Mouse (Mus musculus): Measurements from ENCODE around the gene Cdh18. TPM values are rescaled to one million over a fixed set of nuclear protein-coding genes. Genes with fewer than 3 reads are reported as not detected.
"Not testable (repeated sequence)": the region's sequence is repeated elsewhere in the genome, so short reads cannot be mapped to it uniquely, and the experiment has no call there.

Cdh18 gene
- polyA plus RNA-seq, 1 experiment: not detected

- TF ChIP-seq CTCF (IDR thresholded peaks at IDR 0.05; ENCODE audit: control insufficient read depth, insufficient read depth, low read length): no peak
- TF ChIP-seq POLR2A (IDR thresholded peaks at IDR 0.05; ENCODE audit: borderline replicate concordance, control insufficient read depth, low read depth, low read length): no peak
- WGBS: 62% methylated on average over 4 of the region's 4 CpGs
- H3K4me1 ChIP-seq (ENCODE audit: control insufficient read depth, insufficient read depth, low read length): no peaks in the 10 kb centered on the region
- H3K27ac ChIP-seq (ENCODE audit: control insufficient read depth, insufficient read depth, low read depth, low read length, poor library complexity): no peak overlapping the region
- no peak overlapping the region for H3K4me3 ChIP-seq (replicated peaks; ENCODE audit: control insufficient read depth, low read depth, low read length)
Observed at GRCm38 (mm10) chr15:23046127-23046785, 497.4 kb downstream of the Cdh18 start.

DNA sequence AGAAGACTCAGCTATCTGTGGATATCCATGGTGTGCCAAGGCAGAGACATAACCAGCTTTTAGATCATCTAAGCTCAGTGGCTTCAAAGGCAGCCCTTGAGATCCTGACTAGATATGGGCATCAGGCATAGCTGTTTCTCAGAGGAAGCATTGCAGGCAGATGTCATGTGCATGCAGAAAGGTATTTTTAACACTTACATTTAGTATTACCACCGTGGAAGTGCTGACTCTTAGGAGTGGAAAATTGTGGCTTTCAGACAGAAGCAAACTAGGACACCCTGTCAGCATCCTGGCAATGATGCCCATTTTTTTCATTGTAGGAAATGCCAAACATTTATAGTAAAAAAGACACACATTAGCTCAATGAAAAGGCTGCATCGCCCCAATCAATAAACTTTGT, 503.2 kb downstream of the Cdh18 start:
- no peak for TF ChIP-seq CTCF (IDR thresholded peaks at IDR 0.05; ENCODE audit: control insufficient read depth, insufficient read depth, low read length)
- TF ChIP-seq POLR2A (IDR thresholded peaks at IDR 0.05; ENCODE audit: borderline replicate concordance, control insufficient read depth, low read depth, low read length): no peak

DNA sequence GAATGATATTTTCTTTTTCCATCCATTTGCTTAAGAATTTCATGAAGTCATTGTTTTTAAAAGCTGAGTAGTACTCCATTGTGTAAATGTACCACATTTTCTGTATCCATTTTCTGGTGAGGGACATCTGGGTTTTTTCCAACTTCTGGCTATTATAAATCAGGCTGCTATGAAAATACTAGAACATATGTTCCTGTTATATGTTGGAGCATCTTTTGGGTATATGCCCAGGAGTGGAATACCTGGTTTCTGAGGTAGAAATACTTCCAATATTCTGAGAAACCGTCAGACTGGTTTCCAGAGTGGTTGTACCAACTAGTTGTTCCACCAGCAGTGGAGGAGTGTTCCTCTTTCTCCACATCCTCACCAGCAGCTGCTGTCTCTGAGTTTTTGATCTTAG, 536.5 kb downstream of the Cdh18 start:
- 72% methylated on average over 1 of the region's 1 CpGs for WGBS
- H3K27ac ChIP-seq (ENCODE audit: control insufficient read depth, insufficient read depth, low read depth, low read length, poor library complexity); H3K4me3 ChIP-seq (replicated peaks; ENCODE audit: control insufficient read depth, low read depth, low read length); H3K4me1 ChIP-seq (ENCODE audit: control insufficient read depth, insufficient read depth, low read length): not testable (repeated sequence)

More for the DNA sequence above, 503.2 kb downstream of the Cdh18 start:
- 65% methylated on average over 2 of the region's 2 CpGs for WGBS
- no peak overlapping the region for H3K27ac ChIP-seq (ENCODE audit: control insufficient read depth, insufficient read depth, low read depth, low read length, poor library complexity)
- no peak overlapping the region for H3K4me3 ChIP-seq (replicated peaks; ENCODE audit: control insufficient read depth, low read depth, low read length)
- no peaks in the 10 kb centered on the region for H3K4me1 ChIP-seq (ENCODE audit: control insufficient read depth, insufficient read depth, low read length)

DNA sequence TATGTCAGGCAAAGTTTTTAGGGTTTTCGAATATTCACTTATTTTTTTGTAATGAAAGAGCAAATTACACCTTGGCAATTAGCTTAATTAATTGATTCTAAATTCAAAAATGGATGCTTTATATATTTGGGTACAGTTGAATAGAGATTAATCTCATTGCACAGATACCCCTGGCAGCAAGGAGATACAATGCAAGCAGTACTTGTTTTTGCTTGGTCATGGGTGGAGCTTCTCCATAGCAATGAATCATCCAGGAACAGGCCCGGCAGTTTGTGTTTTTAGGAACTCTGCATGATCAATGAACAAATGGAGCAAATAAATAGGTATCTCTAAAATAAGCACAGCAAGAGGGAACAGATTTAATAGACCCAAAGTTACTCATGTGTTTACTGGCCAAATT, 538.7 kb downstream of the Cdh18 start:
- Histone ChIP-seq H3K4me3 (replicated peaks; ENCODE audit: control insufficient read depth, low read depth, low read length) (no peak overlapping the region), H3K4me1 (ENCODE audit: control insufficient read depth, insufficient read depth, low read length) (no peaks in the 10 kb centered on the region), H3K27ac (ENCODE audit: control insufficient read depth, insufficient read depth, low read depth, low read length, poor library complexity) (no peak overlapping the region)
- WGBS: 64% methylated on average over 2 of the region's 2 CpGs
- TF ChIP-seq POLR2A (IDR thresholded peaks at IDR 0.05; ENCODE audit: borderline replicate concordance, control insufficient read depth, low read depth, low read length) (no peak), CTCF (IDR thresholded peaks at IDR 0.05; ENCODE audit: control insufficient read depth, insufficient read depth, low read length) (no peak)

- 75% methylated on average over 5 of the region's 5 CpGs for WGBS
- TF ChIP-seq CTCF (IDR thresholded peaks at IDR 0.05; ENCODE audit: control insufficient read depth, insufficient read depth, low read length): no peak
- TF ChIP-seq POLR2A (IDR thresholded peaks at IDR 0.05; ENCODE audit: borderline replicate concordance, control insufficient read depth, low read depth, low read length): no peak
- H3K4me3 ChIP-seq (replicated peaks; ENCODE audit: control insufficient read depth, low read depth, low read length): no peak overlapping the region
- no peak overlapping the region for H3K27ac ChIP-seq (ENCODE audit: control insufficient read depth, insufficient read depth, low read depth, low read length, poor library complexity)
- no peaks in the 10 kb centered on the region for H3K4me1 ChIP-seq (ENCODE audit: control insufficient read depth, insufficient read depth, low read length)
Observed at GRCm38 (mm10) chr15:23096601-23097000, 547.8 kb downstream of the Cdh18 start.

DNA sequence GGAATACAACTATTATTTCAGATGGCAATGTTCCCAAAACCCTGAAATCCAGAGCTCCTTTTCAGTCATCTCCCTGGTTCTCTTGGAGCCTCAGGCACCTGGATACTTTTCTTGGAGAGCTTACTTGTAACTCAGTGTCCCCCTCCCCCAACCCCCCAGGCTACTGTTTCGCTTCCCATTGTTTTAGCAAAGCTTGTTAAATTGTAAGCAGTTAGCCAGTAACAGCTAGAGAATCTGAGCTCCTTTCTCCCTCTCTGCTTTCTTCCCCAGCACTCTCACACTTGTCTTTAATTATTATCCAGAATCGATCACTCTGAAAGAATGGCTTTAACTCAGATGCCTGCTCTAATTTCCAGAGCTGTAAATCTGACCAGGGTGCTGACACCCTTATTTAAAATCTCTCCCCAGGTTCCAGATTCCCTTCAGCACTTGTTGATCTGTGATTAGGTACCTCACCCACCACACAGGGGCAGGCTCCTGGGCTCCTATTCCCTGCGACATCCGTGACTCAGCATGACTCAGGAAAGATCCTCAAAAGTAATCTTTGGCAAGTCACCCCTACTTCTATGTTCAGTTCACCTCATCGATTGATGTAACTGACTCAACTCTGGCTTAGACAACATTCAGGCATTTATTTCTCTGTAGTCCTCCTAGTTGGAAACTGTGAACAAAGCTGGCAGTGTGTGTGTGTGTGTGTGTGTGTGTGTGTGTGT, 556.0 kb downstream of the Cdh18 start:
- 51% methylated on average over 5 of the region's 5 CpGs for WGBS
- no peaks in the 10 kb centered on the region for H3K4me1 ChIP-seq (ENCODE audit: control insufficient read depth, insufficient read depth, low read length)
- TF ChIP-seq CTCF (IDR thresholded peaks at IDR 0.05; ENCODE audit: control insufficient read depth, insufficient read depth, low read length): no peak
- no peak for TF ChIP-seq POLR2A (IDR thresholded peaks at IDR 0.05; ENCODE audit: borderline replicate concordance, control insufficient read depth, low read depth, low read length)
- no peak overlapping the region for H3K4me3 ChIP-seq (replicated peaks; ENCODE audit: control insufficient read depth, low read depth, low read length)
- no peak overlapping the region for H3K27ac ChIP-seq (ENCODE audit: control insufficient read depth, insufficient read depth, low read depth, low read length, poor library complexity)

DNA sequence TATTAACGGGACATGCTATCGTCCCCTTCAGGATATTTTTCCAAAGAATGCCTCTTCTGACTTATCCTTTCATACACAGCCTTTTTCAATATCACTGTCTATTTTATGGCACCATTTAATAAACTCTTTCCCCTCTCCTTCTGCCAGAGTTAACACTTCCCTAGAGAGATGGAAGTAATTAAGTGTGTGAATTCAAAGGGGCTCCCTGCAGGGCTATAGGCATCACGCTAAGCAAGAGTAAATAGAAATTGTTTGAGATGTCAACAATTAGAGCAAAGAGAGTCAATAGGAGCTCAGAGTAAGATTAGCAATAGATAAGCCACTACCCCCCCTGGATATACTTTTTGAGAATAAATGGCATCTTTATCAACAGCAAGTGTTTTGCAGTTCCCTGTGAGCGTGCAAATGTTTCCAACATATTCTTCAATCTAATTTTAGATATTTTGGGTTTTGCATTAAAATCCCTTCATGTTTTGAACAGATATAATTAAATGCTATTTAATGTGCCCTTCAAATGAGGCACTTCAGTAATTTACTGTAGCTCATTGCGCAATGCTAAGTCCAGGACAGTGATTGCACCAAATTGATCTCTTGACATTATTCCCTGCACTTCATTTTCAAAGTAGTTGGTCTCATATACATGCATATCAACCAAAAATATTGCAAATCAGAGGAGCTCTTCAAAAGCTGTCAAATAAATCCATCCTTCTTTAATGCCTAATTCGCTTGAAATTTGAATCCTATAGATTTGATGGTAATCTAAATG, 586.3 kb downstream of the Cdh18 start:
- TF ChIP-seq CTCF (IDR thresholded peaks at IDR 0.05; ENCODE audit: control insufficient read depth, insufficient read depth, low read length) (no peak), POLR2A (IDR thresholded peaks at IDR 0.05; ENCODE audit: borderline replicate concordance, control insufficient read depth, low read depth, low read length) (no peak)
- H3K4me3 ChIP-seq (replicated peaks; ENCODE audit: control insufficient read depth, low read depth, low read length): no peak overlapping the region
- no peak overlapping the region for H3K27ac ChIP-seq (ENCODE audit: control insufficient read depth, insufficient read depth, low read depth, low read length, poor library complexity)
- whole genome bisulfite sequencing: 76% methylated on average over 6 of the region's 6 CpGs
- H3K4me1 ChIP-seq (ENCODE audit: control insufficient read depth, insufficient read depth, low read length): no peaks in the 10 kb centered on the region

- no peak overlapping the region for H3K4me3 ChIP-seq (replicated peaks; ENCODE audit: control insufficient read depth, low read depth, low read length)
- H3K4me1 ChIP-seq (ENCODE audit: control insufficient read depth, insufficient read depth, low read length): no peaks in the 10 kb centered on the region
- TF ChIP-seq CTCF (IDR thresholded peaks at IDR 0.05; ENCODE audit: control insufficient read depth, insufficient read depth, low read length) (no peak), POLR2A (IDR thresholded peaks at IDR 0.05; ENCODE audit: borderline replicate concordance, control insufficient read depth, low read depth, low read length) (no peak)
- no peak overlapping the region for H3K27ac ChIP-seq (ENCODE audit: control insufficient read depth, insufficient read depth, low read depth, low read length, poor library complexity)
- WGBS: 58% methylated on average over 3 of the region's 3 CpGs
Observed at GRCm38 (mm10) chr15:23136971-23137370, 588.1 kb downstream of the Cdh18 start.

DNA sequence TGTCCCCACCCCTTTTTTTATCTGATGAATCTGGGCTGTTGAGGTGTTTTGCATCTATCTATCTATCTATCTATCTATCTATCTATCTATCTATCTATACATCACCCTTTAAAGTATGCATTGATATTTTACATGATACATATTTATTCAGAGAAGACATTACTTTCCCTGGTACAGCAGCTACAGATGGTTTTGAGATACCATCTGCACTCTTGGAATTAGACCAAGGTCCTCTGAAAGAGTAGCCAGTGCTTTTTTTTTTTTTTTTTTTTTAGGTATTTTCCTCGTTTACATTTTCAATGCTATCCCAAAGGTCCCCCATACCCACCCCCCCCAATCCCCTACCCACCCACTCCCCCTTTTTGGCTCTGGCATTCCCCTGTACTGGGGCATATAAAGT, 594.1 kb downstream of the Cdh18 start:
- not testable (repeated sequence) for H3K4me3 ChIP-seq (replicated peaks; ENCODE audit: control insufficient read depth, low read depth, low read length); H3K4me1 ChIP-seq (ENCODE audit: control insufficient read depth, insufficient read depth, low read length); H3K27ac ChIP-seq (ENCODE audit: control insufficient read depth, insufficient read depth, low read depth, low read length, poor library complexity)
- WGBS: 25% methylated on average over 1 of the region's 1 CpGs
